Mouse (Mus musculus) bone marrow macrophage, adult 2 months (primary cell): ENCODE data around the gene 9430097D07Rik.

Experiments used
- CTCF ChIP-seq: IDR thresholded peaks from 2 replicates; pipeline ENCODE4 v1.5.1; 2012; ENCODE audit warnings: low read depth, mild to moderate bottlenecking, low read length, moderate library complexity
- POLR2A ChIP-seq: IDR thresholded peaks from 2 replicates; pipeline ENCODE4 v1.6.1; 2012; ENCODE audit warnings: mild to moderate bottlenecking, low read depth, low read length, borderline replicate concordance

DNA sequence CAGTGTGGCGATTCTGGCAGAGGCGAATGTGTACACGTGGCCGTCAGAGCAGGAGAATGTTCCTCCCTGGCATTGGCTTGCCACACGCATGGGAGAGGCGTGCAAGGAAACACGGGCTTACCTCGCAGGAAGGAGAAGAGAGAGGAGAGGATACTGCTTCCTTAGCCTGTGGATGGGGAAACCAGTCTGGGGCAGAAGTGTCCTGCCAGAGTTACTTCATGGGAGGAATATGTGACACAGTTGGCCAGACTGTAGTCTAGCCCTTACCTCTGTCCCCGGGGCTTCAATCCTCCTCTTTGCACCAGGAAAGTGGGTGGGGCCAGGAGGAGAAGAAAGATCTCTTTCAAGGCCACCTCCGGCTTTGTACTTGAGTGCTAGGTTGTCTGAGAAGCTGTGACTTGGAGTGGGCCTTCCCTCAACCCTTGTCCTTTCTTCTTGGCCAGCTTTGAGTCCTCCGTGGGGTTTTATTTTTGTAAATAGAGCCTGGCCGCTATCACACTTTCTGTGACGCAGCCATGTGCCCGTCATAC is 36.0 kb downstream of the 9430097D07Rik start:
- no peak for TF ChIP-seq CTCF
- TF ChIP-seq POLR2A = no peak
